Mouse (Mus musculus) v-Abl transformed pro-B cells (cell line): ENCODE results near the gene Myo5c.
"Not testable (repeated sequence)": the region's sequence is repeated elsewhere in the genome, so short reads cannot be mapped to it uniquely, and the experiment has no call there.

Experiments
- in situ Hi-C, 2 experiments: fragments of 400-800 bp; cut with MboI; formaldehyde crosslinking; loops; one replicate each; pipeline ENCODE4 v1.15.1; 2025; ENCODE audit not compliant: unreplicated experiment in 2 of 2

Myo5c gene

DNA sequence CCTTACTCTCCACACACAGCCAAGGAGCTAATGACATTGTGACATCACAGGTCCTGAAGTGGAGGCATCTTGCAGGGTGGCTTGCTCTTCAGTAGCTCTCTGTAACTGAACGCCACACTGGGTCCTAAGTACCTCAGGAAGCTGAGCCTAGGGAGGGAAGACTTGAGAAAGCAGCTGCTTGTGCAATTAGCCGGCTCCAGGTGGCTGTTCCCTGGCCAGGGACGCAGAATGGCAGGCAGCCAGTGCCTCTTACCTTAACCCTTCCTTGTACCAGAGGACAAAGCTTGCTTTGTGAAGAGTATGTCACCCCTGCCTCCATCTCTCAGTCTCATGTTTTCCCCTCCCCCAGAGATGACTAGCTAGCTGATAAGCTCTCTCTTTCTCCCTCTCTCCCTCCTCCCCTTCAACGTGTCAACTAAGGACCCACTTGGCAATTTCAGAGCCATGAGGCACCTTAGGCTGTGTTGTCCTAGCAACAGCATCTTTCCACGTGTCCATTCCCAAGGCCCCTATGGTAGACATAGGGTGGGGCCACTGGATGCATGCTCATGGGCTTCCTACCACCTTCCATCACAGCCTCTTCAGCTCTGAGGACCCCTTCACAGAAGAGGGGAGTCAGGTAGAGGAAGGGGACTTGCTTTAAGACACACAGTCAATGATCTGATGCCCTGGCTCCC lies 12.0 kb downstream of the Myo5c start:
- in situ Hi-C loops, result no loop called here

DNA sequence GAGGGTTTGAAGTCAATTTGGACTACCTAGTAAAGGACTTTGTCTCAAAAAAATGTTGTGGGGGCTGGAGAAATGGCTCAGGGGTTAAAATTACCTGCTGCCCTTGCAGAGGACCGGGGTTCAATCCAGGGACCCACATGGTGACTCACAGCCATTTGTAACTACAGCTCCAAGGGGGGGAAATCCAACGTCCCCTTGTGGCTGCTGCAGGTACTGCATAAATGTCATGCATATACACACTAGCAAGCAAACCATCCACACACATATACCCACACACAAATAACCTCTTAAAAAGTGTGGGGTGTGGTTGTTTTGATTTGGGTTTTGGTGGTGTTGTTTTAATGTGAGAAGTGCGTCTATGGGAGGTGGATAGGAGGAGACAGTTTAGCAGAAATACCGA lies 12.7 kb downstream of the Myo5c start:
- in situ Hi-C loops, result no loop called here

DNA sequence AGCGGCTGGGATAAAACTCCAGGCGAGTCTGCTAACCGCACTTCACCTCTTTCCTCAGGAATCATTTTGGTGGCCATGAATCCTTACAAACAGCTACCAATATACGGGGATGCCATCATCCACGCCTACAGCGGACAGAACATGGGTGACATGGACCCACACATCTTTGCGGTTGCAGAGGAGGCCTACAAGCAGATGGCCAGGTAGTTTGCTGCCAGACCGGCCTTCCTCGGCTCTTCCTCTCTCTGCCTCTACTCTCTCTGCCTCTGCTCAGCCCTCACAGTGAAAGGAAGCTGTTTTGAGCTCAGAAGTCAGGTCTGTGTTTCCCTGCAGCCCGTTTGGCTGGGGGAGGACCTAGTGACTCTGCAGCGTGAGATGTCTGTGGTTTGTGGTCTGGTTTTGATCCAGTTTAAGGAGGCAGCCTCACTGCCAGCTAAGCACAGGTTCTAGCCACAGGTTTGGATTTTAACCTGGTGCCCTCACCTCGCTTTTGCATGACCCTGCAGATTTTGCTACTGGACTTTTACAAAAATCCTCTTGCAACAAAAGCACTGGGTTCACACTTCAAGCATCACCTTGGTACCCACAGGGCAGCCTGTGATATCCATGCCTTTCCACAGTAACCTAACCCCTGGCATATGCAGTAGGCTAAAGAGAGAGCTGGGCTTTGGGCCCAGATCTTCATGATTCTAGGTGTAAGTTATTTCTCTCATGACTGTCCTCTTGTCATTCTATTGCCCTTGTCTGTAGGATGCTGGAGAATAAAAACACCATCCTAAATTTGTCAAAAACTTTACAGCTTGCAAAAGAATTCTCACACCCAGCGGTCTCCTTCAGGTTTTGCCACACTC lies 14.5 kb downstream of the Myo5c start:
- in situ Hi-C loops, result no loop called here

DNA sequence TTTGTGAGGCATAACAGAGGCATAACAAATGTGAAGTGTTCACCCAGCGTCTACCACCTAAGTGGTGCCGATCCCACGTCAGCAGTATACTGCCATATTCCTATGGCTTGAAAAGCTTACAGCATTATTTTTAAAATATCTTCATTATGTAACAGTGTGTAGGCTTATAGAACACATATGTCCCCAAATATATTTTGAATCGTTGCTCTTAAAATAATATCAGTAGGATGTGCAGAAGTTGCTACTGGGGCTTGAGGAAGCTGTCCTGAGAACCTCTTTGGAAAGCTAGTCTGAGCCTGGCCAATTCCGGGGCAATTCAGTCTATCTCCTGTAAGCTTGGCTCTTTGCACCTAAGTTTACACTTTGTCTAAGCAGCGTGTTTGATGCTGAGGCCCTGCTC lies 16.1 kb downstream of the Myo5c start:
- in situ Hi-C loops, result no loop called here

DNA sequence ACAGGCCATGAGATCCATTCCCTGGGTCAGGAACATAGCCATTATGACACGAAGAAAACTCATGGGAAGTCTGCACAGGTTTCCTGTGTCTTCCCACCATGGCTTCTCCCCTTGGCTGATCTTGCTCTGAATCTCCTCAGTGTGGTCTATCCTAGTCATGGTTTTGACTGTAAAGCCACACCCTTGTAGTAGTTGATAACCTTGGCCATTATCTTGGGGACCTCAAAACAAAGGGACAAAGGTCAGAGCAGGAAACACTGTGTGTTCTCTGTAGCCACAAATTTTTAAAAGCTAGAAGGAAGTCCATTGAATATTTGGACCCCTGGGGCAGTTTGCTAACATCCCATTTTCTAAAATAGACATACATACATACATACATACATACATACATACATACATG lies 16.5 kb downstream of the Myo5c start:
- in situ Hi-C loops, result no loop called here

DNA sequence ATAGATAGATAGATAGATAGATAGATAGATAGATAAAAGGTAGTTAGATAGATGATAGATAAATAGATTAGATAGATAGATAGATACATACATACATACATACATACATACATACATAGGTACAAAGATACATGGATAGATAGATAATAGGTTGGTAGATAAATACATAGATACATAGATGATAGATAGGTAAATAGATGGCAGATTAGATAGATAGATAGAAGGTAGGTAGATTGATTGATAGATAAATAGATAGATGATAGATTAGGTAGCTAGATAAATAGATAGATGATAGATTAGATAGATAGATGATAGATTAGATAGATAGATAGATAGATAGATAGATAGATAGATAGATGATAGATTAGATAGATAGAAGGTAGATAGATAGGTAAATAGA lies 17.1 kb downstream of the Myo5c start:
- in situ Hi-C loops, result no loop called here

DNA sequence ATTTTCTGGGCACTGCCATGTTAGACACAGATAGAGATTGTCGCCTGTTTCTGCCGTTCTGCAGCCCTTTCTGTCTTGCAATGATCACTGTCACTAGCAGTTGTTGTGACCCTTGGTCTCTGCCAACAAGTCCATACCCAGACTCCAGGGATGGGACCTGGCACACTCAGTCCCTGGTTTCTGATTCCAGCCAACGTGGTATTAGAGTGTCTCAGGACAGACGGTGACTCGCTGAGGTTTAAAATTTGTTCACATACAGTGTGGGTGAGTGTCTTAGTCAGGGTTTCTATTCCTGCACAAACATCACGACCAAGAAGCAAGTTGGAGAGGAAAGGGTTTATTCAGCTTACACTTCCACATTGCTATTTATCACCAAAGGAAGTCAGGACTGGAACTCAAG lies 21.3 kb downstream of the Myo5c start:
- in situ Hi-C loops, result not testable (repeated sequence)

DNA sequence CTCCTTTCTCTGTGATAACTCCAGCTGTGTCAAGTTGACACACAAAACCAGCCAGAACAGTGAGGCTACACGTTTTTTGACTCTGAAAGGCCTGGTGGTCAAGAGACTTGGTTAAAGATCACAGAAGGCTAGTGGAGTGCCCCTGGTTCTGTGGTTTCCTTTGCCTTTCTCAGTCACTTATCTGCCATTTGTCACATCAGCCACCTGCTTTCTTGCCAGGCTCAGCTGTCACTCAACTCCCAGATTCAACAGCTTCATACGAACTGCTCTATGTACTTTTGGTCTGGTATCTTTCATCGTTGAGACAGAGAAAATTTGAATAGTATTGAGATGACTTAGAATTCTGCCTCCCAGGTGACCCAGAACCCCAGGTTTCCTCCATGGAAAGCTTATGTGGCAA lies 21.9 kb downstream of the Myo5c start:
- in situ Hi-C loops, result no loop called here

DNA sequence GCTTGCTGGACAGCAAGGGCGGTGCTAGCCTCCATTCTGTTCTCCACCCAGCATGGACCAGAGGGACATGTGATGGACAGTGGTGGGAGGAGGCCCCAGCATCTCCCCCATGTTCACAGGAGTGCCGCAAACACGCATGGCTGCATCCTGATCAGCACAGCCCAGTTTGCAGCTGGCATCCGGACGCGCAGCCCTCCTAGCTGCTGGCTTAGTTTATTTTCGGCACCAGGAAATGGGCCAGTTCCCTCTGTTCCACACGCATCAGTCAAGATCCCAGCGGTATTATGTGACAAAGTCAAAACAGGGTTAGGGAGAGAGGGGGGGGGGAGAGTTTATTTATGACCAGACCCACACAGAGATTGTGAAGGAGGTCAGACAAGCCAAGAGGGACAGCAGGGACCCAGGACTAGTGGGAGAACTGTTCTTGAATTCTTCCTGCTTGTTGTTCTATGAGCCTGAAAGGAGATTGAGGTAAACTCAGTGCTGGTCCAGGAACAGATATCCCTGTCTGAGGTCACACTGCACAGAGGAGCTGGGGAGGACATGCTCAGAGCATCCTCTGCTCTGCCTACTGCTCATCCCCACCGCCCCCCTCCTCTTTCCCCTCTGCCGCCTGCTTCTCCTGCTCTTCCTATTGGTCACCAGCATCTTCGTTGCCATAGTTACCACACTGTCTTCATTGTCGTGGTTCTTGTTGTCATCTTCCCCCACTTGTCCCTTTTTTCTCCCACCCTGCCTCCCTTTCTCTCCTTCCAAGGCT lies 22.6 kb downstream of the Myo5c start:
- in situ Hi-C loops, result no loop called here

DNA sequence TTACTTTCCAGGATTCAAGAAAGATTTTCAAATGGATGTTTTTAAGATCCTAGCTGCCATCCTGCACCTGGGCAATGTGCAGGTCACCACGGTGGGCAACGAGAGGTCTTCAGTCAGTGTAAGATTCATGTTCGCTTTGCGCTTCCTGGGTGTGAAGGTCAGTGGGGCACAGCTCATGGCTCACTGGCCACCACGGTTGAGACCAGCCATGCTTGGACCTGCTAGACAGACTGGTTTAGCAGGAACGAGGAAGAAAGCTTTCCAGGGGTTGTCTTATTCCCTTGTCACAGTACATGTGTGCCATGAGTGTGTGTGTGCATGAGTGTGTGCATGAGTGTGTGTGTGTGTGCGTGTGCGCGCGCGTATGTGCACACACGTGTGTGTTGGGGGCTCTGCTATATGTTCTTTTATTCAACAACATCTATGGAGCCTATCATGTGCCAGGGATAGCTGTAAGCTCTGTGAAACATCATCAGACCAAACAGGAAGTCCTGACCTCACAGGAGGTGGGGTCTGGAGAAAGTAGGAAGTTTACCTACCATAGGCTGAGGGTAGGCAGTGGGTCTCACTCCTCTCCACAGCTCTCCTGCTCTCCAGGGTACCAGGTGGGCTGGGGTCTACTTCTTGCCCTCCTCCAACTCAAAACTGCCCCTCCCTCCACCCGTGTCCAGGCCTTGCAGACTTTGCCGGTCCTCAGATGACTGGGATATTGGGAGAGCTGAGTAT lies 24.2 kb downstream of the Myo5c start:
- in situ Hi-C loops, result loop anchor here in 1 of 2 experiments (5.0 kb wide), 3 partner anchors 49 to 209 kb away; no protein-coding TSS in a partner anchor

DNA sequence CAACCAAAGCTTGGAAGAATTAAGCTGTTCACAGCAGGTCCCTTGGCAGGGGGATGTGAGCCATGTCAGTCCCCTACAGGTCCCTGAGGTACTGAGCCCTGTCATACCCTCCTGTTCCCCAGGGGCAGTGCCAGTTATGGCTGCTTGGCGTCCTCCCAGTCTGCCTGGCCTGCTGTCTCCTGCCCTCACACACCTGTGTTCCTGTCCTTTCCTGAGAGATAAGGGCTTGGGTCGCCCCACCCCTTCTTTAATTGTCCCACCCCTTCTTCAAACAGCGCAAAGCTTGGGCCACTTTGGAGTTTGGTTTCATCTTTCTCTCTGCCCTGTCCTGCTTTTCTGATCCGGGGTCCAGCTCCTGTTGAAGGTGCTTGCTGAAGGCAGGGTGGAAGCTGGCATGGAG lies 27.0 kb downstream of the Myo5c start:
- in situ Hi-C loops, result loop anchor here in 1 of 2 experiments (5.0 kb wide), 3 partner anchors 51 to 211 kb away; no protein-coding TSS in a partner anchor

DNA sequence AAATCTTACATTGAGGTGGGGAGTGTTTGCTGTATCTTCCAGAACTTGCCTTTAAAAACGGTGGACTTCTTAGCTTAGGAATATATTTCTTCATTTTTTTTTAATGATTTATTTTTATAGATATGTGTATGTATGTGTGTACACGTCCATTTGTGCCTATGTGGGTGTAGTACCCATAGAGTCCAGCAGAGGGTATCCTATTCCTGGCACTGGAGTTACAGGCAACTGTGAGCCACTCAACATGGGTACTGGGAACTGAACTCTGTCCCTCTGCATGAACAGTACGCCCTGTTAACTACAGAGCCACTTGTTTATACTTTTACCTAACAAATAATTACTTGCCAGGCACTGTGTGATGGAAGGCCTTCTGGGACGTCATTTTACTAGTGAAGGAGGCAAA lies 27.8 kb downstream of the Myo5c start:
- in situ Hi-C loops, result loop anchor here (5.0 kb wide), 4 partner anchors 52 to 212 kb away; no protein-coding TSS in a partner anchor

DNA sequence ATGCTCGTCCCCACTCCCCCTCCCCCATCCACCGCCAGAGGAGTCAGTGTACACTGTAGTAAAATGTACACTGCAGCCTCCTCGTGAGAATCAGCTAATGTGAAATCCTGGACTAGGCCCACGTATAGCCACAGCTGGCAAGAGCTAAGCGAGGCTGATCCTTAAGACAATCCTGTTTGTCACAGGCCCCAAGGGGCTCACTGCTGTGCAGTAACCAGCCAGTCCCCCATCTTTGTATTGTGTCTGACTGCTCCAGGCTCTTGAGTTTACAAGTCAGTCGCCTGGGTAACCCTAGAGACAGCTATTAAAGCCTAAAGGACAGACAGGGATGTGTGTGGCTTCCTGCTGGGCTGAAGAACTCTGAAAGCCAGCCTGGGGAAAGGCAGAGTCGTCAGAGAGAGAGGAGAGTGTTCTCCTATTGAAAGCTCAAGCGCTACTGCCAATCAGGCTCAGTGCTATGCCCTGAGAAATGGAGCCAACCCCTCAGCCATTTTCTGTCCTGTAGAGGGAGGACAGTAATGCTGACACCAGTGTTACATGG lies 29.6 kb downstream of the Myo5c start:
- in situ Hi-C loops, result loop anchor here in 1 of 2 experiments (5.0 kb wide), 1 partner anchor 209 kb away; no protein-coding TSS in a partner anchor

DNA sequence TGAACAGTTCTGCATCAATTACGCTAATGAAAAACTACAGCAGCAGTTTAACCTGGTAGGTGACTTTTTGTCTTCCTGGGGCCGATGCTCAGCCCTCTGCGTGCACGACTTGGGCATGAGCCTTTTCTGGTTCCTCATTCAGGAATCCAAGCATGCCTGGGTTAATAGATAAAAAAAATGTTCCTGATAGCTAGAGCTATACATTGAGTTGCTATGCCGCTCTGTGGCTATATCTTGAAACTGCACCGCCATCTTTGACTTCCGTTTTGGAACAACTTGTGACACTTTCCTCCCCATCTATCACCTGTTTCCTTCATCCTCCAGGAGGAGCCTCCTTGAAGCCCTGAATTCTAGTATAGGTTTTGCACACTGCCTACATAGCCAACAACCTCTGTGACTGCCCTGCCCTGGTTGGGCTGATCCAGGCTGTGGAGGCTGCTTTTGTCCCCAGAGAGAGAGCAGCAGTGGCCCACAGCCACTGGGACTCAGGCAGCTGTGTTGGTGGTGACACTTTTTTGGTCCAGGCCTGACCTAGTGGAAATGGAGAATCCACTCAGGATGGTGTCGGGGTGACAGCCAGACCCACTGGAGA lies 30.5 kb downstream of the Myo5c start:
- in situ Hi-C loops, result loop anchor here in 1 of 2 experiments (5.0 kb wide), 1 partner anchor 210 kb away; no protein-coding TSS in a partner anchor

DNA sequence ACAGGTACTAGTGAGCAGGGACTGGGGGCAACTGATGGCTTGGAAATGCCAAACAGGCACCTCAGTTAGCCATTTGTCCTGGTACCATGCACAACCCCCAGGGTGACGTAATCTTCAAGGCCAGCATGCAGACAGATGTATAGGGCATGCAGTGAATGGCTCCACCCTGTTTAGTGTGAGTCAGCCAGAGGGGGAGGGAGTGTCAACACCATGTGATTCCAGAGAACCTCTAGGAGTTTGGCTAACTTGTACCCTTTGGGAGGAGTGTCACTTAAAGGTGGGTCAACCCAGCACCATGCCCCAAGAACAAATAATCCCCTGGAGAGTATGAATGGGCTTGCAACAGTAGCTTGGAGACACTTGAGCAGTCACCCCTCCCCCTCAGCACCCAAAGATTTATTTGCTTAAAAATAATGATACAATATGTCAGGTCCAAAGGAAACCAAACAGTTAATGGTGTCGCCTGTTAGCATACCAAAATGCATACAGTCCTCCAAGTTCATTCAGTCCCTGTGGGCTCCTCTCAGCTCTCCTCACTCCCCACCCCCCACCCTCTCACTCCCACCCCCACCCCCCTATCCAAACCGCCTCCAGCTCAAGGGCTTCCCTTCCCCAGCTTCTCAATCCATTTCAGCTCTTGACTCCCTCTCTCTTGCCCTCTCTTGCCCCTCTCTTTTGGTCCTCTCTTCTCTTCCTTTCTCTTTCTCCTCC lies 32.3 kb downstream of the Myo5c start:
- in situ Hi-C loops, result loop anchor here in 1 of 2 experiments (5.0 kb wide), 1 partner anchor 212 kb away; no protein-coding TSS in a partner anchor

DNA sequence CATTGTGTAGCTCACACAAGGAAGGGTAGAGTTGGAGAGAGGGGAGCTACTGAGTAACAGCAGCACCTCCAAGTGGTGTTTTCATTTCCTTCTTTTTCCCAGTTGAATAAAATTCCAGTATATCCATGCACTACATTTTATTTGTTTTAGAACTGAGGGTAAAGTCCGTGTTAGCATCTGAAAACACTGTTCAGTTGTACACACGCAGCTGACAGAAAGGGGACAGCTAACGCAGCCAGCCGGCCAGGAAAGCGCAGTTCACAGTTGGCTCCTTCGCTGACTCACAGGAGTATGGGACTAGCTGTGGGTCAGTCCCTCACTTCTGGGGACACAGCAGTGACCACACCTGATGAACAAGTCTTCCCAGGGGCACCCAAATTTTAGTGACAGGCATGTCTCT lies 35.3 kb downstream of the Myo5c start:
- in situ Hi-C loops, result no loop called here

DNA sequence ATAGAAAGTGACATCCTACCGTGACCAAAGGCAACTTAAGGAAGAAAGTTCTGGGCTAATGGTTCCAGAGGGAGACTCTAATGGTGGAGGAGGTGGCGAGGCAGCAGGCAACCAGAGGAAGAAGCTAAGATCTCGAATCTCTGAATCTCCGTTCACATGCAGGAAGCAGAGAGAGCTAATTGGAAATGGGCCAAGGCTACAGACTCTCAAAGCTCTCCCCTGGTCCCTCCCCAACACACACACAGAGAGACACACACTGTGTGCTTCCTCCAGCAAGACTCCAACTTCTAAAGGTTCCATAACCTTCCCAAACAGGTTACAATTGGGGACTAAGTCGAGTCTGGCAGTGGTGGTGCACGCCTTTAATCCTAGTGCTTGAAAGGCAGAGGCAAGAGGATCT lies 38.6 kb downstream of the Myo5c start:
- in situ Hi-C loops, result no loop called here

DNA sequence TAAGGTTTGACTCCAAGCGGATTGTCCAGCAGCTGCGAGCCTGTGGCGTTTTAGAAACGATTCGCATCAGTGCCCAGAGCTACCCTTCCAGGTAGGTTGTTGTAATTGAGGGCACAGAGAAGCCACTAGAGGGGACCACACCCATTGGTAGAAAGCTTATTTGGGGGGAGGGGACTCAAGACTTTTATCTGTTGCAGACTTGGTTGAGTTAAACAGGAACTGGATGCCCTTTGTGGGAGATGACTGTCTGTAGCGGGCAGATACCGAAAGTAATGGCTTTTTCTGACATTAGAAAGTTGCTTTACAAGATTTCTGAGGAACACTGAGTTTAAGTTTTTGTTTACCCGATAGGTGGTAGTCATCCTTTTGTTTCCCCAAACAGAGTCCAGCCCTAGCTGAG lies 39.7 kb downstream of the Myo5c start:
- in situ Hi-C loops, result no loop called here

DNA sequence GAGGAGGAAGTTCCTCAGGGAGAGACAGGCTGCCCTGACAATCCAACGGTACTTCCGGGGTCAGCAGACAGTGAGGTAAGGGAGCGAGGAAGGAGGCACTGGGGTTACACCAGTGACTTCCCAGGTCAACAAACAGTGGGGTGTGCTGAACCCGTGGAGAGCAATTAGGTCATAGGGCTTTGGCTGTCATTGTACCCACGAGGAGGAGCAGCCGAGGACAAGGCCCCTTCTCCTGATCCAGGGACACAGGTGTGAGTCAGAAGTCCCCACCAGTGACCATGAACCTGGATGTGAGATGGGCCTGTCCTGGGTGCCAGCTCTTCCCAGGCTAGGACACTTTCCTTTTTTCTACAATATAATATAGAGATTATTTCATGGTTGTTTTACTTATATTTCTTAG lies 41.8 kb downstream of the Myo5c start:
- in situ Hi-C loops, result no loop called here
